Mouse (Mus musculus): ENCODE results near the gene Fubp3.

DNA sequence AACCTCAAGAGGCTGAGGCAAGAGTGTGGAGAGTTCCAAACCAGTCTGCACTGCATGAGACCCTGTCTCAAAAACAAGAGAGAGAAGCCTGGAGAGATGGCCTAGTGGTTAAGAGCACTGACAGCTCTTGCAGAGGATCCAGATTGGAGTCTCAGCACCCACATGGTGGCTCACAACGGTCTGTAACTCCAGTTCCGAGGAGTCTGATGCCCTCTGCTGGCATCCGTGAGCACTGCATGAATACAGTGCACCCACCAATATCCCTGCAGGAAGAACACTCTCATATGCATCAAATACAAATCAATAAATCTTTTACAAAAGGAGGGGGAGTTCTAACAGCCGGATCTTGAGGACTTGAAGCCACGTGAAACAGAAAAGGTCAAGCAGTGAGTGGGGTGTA is 17.8 kb upstream of the Fubp3 start:
- TF ChIP-seq CTCF (conservative IDR thresholded peaks at IDR 0.05; ENCODE audit: low read length) (peak; percentile 72), NANOG (IDR thresholded peaks at IDR 0.05; ENCODE audit: borderline replicate concordance, low read length) (no peak)
